Mouse (Mus musculus) embryonic facial prominence, embryonic 11.5 days (tissue): ENCODE results near the gene Aes. TPM values are rescaled to one million over a fixed set of nuclear protein-coding genes. Genes with fewer than 3 reads are reported as not detected.

Experiments used
- ATAC-seq: fragments of 200-750 bp; cut with Nextera tagmentation; replicated peaks from 2 replicates; pipeline ENCODE4 v1.8.0; 2017; ENCODE audit warnings: low read depth; ENCODE audit not compliant: insufficient number of reproducible peaks, low FRiP score, low TSS enrichment
- DNase-seq: peaks from one replicate; pipeline ENCODE4 v3.0.0-alpha.2; 2015; ENCODE audit warnings: low spot score
- H3K27ac ChIP-seq: fragments of 300-500 bp; sonication (generic); replicated peaks from 2 replicates; pipeline ENCODE4 v1.5.1; 2014; ENCODE audit warnings: mild to moderate bottlenecking, low read depth, low read length, control low read depth
- H3K27me3 ChIP-seq: fragments of 300-500 bp; sonication (generic); 2 replicates; pipeline ENCODE4 v1.6.1; 2014; ENCODE audit warnings: mild to moderate bottlenecking, low read length, moderate library complexity, mixed read lengths; ENCODE audit not compliant: control insufficient read depth, insufficient read depth
- H3K36me3 ChIP-seq: fragments of 300-500 bp; sonication (generic); replicated peaks from 2 replicates; pipeline ENCODE4 v1.6.1; 2014; ENCODE audit warnings: low read depth, mild to moderate bottlenecking, low read length, moderate library complexity, mixed read lengths; ENCODE audit not compliant: control insufficient read depth, insufficient read depth
- H3K4me1 ChIP-seq: fragments of 300-500 bp; sonication (generic); 2 replicates; pipeline ENCODE4 v1.6.1; 2014; ENCODE audit warnings: low read length, mixed read lengths; ENCODE audit not compliant: control insufficient read depth, insufficient read depth
- H3K4me2 ChIP-seq: fragments of 300-500 bp; sonication (generic); 2 replicates; pipeline ENCODE4 v1.6.1; 2014; ENCODE audit warnings: low read depth, mild to moderate bottlenecking, control low read depth, low read length, moderate library complexity
- H3K4me3 ChIP-seq: fragments of 300-500 bp; sonication (generic); 2 replicates; pipeline ENCODE4 v1.5.1; 2014; ENCODE audit warnings: low read depth, low read length, control low read depth
- H3K9ac ChIP-seq: fragments of 300-500 bp; sonication (generic); replicated peaks from 2 replicates; pipeline ENCODE4 v1.6.1; 2014; ENCODE audit warnings: mild to moderate bottlenecking, control low read depth, low read length
- H3K9me3 ChIP-seq: fragments of 300-500 bp; sonication (generic); replicated peaks from 2 replicates; pipeline ENCODE4 v1.6.1; 2016; ENCODE audit warnings: mild to moderate bottlenecking, low read length, inconsistent platforms, mixed read lengths; ENCODE audit not compliant: control insufficient read depth
- WGBS: fragments of 180-500 bp; shearing (Covaris S2); extraction: QIAGEN DNeasy Blood & Tissue Kit; methylation state at CpG from one replicate; pipeline ENCODE4 v1.1.7; 2014; 5-methylcytosine and 5-hydroxymethylcytosine counted together
- polyA plus RNA-seq: library from polyadenylated mRNA; unstranded; fragments of >200 nt; fragmentation: Nextera tagmentation; extraction: Ambion mirVana; gene quantifications from 2 replicates; pipeline ENCODE4 v1.2.1, GENCODE M21; 2014

The Aes gene
- polyA plus RNA-seq, 1 experiment from 2014 or later: 321 TPM

DNA sequence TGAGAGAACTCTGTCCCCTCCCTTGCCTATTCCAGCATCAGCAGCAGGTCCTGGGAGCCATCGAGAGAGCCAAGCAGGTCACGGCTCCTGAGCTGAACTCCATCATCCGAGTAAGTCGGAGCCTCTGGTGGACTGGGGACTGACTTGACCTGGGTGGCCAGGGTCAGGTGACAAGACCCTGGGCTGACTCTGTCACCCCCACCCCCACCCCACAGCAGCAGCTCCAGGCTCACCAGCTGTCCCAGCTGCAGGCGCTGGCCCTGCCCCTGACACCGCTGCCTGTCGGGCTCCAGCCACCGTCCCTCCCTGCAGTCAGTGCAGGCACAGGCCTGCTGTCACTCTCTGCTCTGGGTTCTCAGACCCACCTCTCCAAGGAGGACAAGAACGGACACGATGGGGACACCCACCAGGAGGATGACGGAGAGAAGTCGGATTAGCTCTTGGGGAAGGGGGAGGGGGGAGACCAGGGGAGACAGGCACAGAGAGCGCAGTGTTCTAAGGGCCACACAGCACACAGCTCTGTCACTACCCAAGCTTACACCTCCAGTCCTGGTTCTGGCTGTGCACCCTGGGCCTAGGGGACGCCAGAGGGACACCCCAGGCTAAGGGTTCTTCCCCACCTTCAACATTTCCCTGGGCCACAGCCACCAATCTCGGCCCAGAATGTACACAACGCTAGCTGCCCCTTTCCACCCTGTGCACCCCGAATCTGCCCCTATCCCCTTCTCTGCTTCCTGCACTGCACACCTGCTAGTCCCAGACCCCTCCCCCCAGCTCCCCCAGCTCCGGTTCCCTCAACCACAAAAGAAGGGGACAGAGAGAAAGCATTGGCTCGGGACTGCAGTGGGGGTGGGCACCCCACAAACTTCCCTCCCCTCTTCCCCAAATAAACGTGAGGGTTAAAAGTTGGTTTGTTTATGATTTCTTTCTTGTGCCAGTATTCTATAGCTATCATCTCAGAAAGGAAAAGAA is 6.3 kb downstream of the Aes start:
- WGBS: 23% methylated on average over 19 of the region's 20 CpGs
- Histone ChIP-seq H3K9ac (no peak overlapping the region), H3K27me3 (no peaks in the 10 kb centered on the region), H3K4me3 (no peak overlapping the region), H3K36me3 (peaks cover 5% of the 10 kb centered on the region), H3K9me3 (no peaks in the 10 kb centered on the region), H3K4me1 (peaks cover 32% of the 10 kb centered on the region), H3K27ac (no peak overlapping the region), H3K4me2 (peak overlapping the region; percentile 16; the same call in 1 of the 2 replicates)
- ATAC-seq (no peak), DNase-seq (no peak)

DNA sequence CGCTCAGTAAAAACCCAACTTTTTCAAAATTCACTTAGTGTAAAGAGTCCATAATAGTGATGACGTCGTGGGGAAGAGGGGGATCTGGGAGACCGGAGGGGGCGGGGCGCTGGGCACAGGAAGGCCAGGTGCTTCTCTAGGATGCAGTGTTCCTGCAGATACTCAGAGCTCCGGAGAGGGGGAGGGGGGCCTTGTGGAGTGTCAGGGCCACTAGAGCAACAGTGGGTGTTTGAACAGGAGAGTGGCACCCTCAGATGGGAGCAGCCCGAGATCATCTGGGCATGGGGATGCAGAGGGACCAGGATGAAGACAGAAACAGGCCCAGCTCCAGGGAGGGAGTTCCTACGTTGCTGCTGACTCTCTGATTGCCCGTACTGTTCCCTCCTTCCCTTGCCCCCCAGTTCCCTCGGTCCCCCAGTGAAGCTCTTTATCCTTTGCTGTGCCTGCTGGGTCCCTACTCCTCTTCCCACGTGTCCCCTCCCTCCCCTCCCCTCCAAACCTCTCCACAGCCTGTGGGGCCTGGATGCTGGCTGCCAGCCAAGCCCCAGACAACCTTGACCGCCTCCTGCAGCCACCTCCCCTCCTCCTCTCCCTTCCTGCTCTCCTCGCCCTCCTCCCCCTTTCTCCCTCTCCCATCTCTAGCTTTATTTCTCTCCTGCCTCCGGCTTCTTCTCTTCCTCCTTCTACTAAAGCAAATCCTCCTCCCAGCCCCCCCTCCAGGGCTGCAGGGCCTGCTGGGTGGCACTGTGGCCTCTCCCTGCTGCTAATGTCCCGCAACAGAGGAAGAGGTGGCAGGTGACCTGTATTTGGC is 9.3 kb downstream of the Aes start:
- Histone ChIP-seq H3K4me1 (peaks cover 26% of the 10 kb centered on the region), H3K9ac (peak overlapping the region; percentile 1; the same call in 1 of the 2 replicates), H3K27ac (peak overlapping the region; percentile 82), H3K27me3 (peaks cover 7% of the 10 kb centered on the region; the same call in 1 of the 2 replicates), H3K4me2 (peak overlapping the region; percentile 34), H3K36me3 (peaks cover 5% of the 10 kb centered on the region), H3K9me3 (no peaks in the 10 kb centered on the region), H3K4me3 (no peak overlapping the region)
- ATAC-seq: peak; percentile 7
- 9% methylated on average over 16 of the region's 16 CpGs for WGBS
- peak; percentile 85 for DNase-seq

DNA sequence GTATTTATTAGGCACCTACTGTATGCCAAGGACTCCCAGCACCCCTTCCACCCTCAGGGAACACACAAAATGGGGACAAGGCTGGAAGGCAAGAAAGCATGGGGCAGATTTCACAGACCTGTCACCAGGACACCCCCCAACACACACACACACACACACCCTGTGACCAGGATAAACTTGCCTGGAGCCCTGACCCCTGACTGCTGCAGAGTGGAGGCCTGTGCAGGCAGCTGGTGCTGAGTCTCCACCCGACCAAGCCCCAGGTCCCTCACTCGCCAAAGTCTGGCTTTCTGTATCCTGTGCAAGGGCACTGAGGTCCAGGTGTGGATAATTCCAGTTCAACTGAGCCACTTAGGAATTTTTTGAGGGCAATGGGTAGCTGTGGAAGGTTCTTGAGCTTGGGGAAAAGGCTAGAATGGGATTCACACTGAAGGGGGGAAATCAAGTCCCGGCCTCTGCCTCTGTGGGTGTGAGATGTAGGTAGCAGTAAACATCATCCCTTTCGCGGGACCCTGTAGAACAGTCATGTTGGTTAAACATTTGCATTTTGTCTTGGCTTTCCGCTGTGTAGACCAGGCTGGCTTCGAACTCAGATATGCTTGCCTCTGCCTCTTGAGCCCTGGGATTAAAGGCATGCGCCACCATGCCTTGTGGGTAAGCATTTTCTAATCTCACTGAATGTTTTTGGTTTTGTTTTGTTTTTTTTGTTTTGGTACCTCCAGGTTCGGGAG is 10.4 kb downstream of the Aes start:
- no peak overlapping the region for H3K9ac ChIP-seq
- no peak overlapping the region for H3K4me3 ChIP-seq
- 40% methylated on average over 9 of the region's 9 CpGs for WGBS
- H3K36me3 ChIP-seq: peaks cover 5% of the 10 kb centered on the region
- no peak for DNase-seq
- H3K4me1 ChIP-seq: peaks cover 26% of the 10 kb centered on the region
- H3K27me3 ChIP-seq: peaks cover 12% of the 10 kb centered on the region
- H3K27ac ChIP-seq: peak overlapping the region; percentile 82
- no peaks in the 10 kb centered on the region for H3K9me3 ChIP-seq
- ATAC-seq: no peak
- H3K4me2 ChIP-seq: peak overlapping the region; percentile 13; the same call in 1 of the 2 replicates

DNA sequence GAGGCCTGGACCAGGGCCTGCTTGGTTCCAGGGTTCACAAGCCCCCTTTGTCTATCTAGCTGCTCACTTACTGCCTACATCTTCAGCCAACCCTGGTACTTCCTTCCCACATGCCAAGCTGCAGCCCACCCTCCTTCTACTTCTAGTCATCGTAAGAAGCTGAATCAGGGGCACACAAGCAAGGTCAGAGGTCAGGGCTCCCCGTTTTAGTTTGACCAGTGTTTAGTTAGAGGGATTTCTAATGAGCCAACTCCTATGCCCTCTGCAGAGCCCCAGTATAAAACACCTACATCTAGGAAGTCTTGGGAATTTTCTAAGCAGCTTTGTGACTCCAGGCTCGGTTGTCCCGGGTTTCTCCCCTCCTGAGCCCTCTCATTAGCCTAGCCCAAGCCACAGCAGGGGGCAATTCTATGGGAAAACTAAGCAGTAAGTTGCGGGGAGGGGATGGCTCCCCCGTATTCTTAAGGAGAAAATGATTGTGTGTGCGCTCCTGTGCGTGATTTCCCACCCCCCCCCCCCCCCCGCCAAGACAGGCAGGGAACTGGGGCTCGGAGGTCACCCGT is 11.0 kb downstream of the Aes start:
- ATAC-seq: no peak
- Histone ChIP-seq H3K9me3 (no peaks in the 10 kb centered on the region), H3K4me1 (peaks cover 27% of the 10 kb centered on the region), H3K4me3 (peak overlapping the region; percentile 19; the same call in 1 of the 2 replicates), H3K27ac (peak overlapping the region; percentile 82), H3K36me3 (peaks cover 5% of the 10 kb centered on the region), H3K27me3 (peaks cover 12% of the 10 kb centered on the region), H3K9ac (no peak overlapping the region; the same call in 1 of the 2 replicates), H3K4me2 (peak overlapping the region; percentile 36)
- 0% methylated on average over 8 of the region's 11 CpGs for WGBS
- DNase-seq: peak; percentile 80

DNA sequence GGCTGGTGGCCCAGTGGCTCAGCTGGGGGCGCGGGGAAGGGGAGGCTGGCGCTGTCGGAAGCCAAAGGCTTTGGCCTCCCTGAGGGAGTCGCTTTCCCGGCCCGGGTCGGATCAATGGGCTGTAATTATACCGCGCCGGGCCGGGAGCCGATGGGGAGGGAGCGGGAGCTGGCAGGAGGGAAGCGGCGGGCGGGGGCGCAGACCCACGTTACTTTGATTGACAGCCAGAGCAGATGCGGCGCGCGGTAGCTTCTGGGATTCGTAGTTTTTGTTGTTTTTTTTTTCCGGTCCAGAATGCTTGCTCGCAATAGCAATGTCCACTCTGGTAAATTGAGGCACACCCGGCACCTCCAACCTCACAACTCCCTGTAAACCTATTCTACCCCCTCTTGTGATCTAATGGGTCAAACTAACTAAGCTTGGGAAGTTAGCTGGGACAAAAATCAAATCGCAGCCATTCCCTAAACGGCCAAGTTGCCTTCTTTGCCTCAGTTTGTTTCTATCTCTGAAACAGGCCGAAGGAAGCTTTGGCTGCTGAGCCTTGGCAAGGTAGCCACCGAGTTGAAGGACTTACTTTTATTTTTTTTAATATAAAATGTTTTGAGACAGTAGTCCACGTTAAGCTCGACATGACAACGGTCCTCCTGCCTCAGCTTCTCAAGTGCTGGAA is 11.7 kb downstream of the Aes start:
- H3K27ac ChIP-seq: peak overlapping the region; percentile 82
- peak; percentile 98 for DNase-seq
- whole genome bisulfite sequencing: under 1% methylated on average over 34 of the region's 34 CpGs
- H3K36me3 ChIP-seq: no peaks in the 10 kb centered on the region
- no peak overlapping the region for H3K9ac ChIP-seq
- peaks cover 12% of the 10 kb centered on the region for H3K27me3 ChIP-seq
- peaks cover 30% of the 10 kb centered on the region for H3K4me1 ChIP-seq
- ATAC-seq: peak; percentile 62
- peak overlapping the region; percentile 19 for H3K4me3 ChIP-seq
- peak overlapping the region; percentile 36 for H3K4me2 ChIP-seq
- no peaks in the 10 kb centered on the region for H3K9me3 ChIP-seq

DNA sequence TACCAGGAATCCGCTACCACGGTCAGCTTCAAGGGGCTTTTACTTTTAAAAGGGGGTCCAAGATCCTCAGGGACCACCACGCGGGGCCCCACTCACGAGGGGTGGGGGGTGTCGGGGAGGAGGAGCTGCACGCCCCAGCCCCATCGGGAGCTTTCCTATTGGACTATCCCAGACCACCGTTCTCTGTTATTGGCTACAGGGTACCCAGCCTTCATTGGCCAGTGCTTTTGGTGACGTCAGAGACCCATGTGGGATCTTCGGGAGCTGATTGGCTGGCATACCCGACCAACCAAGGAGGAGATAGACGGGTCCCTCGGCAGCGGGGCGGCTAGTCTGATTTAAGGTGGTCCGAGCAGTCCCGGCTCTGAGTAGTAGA is 12.2 kb downstream of the Aes start:
- Histone ChIP-seq H3K27me3 (peaks cover 16% of the 10 kb centered on the region), H3K9me3 (no peaks in the 10 kb centered on the region), H3K4me2 (peak overlapping the region; percentile 38), H3K4me3 (peak overlapping the region; percentile 19), H3K9ac (no peak overlapping the region), H3K4me1 (peaks cover 33% of the 10 kb centered on the region), H3K27ac (peak overlapping the region; percentile 82), H3K36me3 (no peaks in the 10 kb centered on the region)
- ATAC-seq: peak; percentile 90
- DNase-seq: peak; percentile 99
- WGBS: 2% methylated on average over 18 of the region's 18 CpGs

DNA sequence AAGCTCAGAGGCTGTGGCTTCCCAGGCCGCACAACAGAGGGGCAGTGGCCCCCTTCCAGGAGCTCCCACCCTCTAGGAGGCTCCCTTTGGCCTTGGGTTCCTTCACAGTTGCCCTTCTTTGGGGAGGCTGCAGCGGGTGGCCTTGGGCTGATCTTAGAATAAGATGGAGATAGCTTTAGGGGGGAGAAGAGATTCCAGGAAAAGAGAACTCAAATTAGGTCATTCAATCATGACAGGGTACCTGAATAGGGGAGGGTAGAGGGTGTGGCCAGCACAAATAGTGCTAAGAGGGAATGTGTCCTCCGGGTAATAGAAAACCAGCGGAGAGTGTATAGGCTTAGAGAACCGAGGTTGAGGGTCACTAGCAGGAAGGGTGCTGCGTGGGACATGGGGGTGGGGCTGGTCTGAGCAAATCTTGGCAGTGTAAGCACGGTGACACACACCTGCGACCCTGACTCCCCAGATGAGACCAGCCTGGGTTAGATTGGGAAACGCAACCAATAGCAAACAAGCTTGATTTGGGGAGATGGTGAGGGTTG is 12.9 kb downstream of the Aes start:
- Histone ChIP-seq H3K36me3 (no peaks in the 10 kb centered on the region), H3K27ac (peak overlapping the region; percentile 68), H3K27me3 (peaks cover 17% of the 10 kb centered on the region), H3K9ac (peak overlapping the region; percentile 14; the same call in 1 of the 2 replicates), H3K4me2 (peak overlapping the region; percentile 38), H3K9me3 (no peaks in the 10 kb centered on the region), H3K4me3 (peak overlapping the region; percentile 9; the same call in 1 of the 2 replicates), H3K4me1 (peaks cover 33% of the 10 kb centered on the region)
- no peak for DNase-seq
- ATAC-seq: peak; percentile 3; the same call in 1 of the 2 replicates
- WGBS: 1% methylated on average over 9 of the region's 9 CpGs
